Mouse (Mus musculus): ENCODE measurements around the gene Mis18a.

Mis18a gene

DNA sequence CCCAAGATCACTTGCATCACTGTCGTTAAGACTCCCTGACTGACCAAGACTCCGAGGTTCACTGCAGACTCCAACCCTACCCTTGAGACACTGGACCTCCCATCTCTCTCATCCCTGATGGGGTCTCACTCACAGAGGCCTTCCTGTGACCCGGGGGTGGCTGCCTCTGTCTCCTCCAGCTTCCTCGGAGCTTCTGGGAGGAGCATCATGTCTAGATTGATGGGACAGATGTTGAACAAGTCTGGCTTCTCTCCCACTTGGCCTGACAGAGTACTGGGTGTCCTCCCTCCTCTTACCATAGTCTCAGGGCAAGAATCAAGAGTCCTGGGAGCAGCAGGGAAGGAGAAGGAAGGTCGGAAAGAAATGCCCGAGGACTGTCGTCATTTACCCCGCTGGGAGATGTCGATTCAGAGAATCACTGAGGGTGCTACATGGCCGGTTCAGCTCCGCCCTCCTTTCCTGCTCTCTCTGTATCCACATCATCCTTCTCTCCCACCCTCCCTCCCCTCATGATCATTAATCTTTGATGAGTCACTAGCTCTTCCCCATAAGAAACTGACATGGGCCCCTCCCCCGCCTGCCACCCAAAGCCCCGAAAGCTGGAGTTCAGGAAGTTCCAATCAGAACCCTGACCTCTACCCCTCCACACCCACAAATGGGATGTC, 22.9 kb downstream of the Mis18a start:
- DNase-seq (ENCODE audit: inconsistent ontology term) = no peak

GRCm38 (mm10) chr16:90703646-90704045, 23.6 kb downstream of the Mis18a start:
- DNase-seq (ENCODE audit: inconsistent ontology term) = no peak

- no peak for DNase-seq (ENCODE audit: inconsistent ontology term)
These were observed 25.7 kb downstream of the Mis18a start for GRCm38 (mm10) chr16:90701541-90701940.

GRCm38 (mm10) chr16:90699390-90699789, 27.8 kb downstream of the Mis18a start:
- no peak for DNase-seq (ENCODE audit: inconsistent ontology term)

GRCm38 (mm10) chr16:90696306-90696705, 30.9 kb downstream of the Mis18a start:
- DNase-seq (ENCODE audit: inconsistent ontology term) = no peak

DNA sequence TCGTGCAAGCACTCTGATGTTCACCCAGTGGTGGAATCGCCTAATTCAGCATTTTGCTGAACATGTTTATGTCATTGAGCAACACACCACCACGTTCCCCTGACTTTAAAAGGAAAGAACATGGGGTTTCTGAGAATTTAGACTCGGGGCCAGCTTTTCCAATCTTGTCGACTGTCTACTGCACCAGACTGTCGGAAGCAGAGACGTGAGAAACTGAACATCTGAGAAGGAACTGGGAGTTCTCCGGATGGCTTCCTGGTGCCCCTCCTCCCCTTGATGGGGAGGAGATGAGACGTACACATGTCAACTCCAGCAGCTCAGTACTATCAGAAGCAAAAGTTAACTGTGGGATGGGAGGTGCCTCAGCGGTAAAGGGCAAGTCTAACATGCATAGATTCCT, 32.1 kb downstream of the Mis18a start:
- no peak for DNase-seq (ENCODE audit: inconsistent ontology term)

GRCm38 (mm10) chr16:90694719-90695118, 32.5 kb downstream of the Mis18a start:
- DNase-seq (ENCODE audit: inconsistent ontology term) = no peak

DNA sequence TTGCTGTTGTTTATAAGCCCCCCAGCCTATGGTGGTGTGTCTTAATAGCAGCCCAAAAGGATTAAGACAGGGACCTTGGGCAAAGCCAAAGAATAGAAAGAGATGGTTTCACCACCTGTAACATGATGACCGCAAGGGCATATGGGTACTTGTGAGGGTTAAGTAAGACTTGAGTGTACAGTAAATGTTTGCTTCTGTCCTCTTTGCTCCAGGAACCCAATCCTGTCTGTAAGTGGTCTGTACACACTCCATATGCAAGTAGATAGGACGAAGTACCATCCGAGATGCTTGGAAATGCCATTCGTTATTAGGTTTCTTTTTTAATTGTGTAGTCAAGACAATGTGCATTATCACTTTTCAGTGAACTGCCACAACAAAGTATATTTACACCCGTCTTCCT, 33.6 kb downstream of the Mis18a start:
- no peak for DNase-seq (ENCODE audit: inconsistent ontology term)

DNA sequence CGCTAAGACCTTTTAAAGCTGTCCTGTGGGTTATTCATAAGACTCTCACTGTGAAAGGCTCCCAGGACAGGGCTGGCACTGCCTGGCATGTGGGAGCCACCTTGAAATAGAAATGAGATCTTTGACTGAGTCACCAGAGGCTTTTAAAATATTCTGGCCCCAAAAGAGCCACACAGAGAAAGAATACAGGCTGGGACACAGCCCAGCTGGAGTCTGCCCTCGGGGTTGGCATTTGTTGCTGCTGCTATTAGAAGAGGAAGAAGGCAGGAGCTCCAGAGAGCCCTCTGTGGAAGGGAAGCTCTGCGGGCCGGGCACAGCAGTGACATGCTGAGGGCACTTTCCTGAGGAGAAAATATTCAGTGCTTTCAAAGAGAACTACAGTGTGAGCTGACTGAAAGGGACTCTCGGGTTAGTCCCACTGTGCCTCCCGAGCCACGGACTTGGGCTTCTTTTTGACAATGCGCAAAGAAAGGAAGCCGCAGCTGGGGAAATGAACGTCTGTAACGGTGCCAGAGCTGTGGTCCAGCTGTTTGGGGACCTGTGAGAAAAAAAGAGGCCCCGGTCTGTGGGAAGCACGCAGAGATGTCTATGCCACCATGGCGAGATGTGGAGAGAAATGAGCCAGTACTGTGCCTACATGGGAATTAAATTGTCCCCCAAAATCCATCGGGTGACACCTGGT, 34.4 kb downstream of the Mis18a start:
- DNase-seq (ENCODE audit: inconsistent ontology term) = peak; percentile 88

DNA sequence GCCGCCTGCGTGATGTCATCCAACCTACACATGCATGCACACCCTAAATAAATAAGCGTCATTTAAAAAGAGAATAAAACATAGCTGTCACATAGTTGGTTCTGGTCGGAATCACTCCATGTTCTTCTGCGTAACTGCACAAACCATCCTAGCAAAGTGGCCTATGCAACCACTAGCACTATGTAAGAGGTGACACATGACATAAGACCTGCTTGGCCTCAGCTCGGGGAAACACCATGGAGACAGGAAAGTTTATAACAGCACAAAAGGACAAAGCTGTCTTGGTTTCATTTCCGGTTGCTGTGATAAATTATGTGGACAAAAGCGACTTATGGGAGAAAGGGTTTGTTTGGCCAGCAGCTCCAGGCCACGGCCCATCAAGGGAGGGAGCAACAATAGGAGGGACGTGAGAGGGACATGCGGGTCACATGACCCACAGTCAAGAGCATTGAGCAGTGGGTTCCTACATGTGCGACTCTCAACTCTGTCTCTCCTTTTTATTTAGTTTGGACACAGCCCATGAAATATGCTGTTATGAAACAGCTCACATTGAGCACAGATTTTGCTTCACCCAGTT, 39.4 kb downstream of the Mis18a start:
- DNase-seq (ENCODE audit: inconsistent ontology term) = no peak

- no peak for DNase-seq (ENCODE audit: inconsistent ontology term)
These were observed 40.2 kb downstream of the Mis18a start for GRCm38 (mm10) chr16:90687011-90687410.

DNA sequence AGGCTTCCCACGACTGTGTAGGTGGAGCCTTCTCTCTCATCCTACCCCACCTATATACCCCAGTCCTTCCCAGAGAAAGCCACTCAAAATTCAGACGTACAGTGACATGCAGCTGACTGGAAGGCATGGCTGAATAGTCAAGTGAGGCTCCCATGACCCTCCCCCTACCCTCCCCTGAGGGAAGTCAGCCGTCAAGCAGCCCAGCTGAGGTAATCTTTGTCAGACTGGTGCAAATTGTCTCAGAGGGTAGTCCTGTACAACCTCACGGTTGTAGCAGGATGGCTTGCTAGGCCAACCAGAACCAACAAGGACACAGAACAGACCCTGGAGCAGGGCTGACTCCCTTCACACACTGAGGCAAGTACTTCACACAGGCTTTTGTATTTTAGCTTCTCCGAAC, 43.1 kb downstream of the Mis18a start:
- DNase-seq (ENCODE audit: inconsistent ontology term) = no peak

GRCm38 (mm10) chr16:90679984-90680383, 47.2 kb downstream of the Mis18a start:
- no peak for DNase-seq (ENCODE audit: inconsistent ontology term)

- DNase-seq (ENCODE audit: inconsistent ontology term) = no peak
These were observed 48.4 kb downstream of the Mis18a start for GRCm38 (mm10) chr16:90678820-90679219.

DNA sequence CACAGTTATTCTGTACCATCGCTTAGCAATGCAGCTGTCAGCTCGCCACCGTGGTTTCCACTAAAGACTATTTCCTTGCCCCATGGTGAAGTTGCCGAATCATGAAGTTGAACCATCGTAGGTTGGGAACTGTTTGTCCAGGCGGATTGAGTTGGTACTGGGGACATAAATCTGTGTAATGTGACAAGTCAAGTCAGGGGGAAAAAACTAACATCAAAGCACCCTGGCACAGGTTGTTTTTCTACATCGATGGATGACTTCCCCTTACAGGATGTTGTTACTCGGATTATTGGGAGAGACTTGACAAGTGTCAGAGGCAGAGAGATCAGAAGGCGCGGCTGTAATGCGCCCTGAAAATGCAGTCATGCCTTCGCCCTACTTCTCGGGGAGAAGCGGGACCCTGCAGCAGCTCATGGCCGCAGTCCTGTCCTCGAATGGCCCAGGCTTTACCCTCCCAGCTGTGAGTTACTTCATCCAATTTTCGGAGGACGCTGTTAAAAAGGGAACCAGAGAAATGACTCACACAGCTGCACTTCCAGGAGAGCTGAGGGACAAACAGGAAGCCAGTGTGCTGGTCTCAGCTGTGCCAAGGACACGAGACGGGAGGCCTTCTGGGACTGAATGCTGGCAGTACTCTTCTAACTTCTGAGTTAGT, 50.2 kb downstream of the Mis18a start:
- peak; percentile 88 for DNase-seq (ENCODE audit: inconsistent ontology term)

DNA sequence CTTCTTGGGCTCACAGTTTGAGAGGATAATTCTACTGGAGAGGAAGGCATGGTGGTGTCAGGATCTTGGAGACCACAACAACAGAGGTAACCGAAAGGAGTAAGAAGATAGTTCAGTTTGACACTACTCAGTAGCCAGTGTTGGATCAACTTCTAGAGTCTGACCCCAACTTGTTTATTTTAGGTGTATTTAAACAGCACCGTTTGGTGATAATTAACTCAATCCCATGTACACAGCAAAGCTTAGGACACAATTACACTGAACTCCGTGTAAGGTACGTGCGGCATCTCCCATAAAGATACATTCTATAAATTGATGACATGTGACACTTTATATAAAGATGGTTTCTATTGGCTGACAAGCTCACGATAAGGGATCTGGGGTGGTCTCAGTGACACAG, 52.6 kb downstream of the Mis18a start:
- DNase-seq (ENCODE audit: inconsistent ontology term) = no peak

- DNase-seq (ENCODE audit: inconsistent ontology term) = peak; percentile 78
These were observed 53.5 kb downstream of the Mis18a start for GRCm38 (mm10) chr16:90673507-90674354.
